Mouse (Mus musculus): ENCODE measurements around the gene Tada1.

Tada1 gene

DNA sequence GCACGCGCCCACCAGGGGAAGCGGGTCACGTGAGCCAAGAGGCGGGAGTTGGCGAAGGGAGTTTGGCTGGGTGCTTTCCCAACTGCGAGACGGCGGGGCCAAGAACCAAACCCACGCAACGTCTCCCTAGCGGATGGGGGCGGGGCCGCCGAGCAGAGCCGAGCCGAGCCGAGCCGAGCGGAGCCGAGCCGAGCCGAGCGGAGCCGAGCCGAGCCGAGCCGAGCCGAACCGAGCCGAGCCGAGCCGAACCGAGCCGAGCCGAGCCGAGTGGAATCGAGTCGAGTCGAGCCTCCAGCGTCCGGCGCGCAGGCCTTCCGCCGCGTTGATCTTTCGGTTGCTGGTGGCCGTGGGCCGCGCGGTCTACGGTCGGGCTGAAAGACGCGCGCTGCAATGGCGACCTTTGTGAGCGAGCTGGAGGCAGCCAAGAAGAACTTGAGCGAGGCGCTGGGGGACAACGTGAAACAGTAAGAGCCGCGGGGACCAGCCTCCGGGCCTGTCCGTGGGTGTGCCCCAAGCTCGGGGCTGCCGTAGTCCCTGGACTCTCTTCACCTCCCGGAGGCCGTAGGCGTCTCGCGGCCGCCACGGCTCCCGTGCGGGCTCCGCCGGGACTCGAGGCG, at the start of gene Tada1:
Gene Tada1, plus strand, starts transcription at position 85 of the 617 bp plus-strand sequence.
- DNase-seq: peak; percentile 93

DNA sequence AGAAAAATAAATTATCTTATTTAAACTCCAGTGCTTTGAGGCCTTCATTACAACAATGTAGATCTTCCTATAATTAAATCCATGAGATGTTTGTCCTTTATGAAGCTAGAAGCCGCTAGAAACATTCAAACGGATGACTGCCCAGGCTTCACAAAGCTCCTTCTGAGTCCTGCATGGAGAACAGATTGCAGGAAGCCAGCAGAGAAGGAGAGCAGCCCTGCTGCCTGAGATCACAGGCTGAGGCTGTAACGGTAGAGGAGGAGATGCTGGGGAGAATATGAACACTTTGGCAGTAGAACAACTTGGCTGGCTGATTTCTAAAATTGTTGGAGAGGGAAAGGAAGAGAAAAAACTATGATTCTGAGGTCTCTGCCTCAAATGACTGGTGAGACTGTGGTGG, 48.1 kb upstream of the Tada1 start:
- no peak for DNase-seq

DNA sequence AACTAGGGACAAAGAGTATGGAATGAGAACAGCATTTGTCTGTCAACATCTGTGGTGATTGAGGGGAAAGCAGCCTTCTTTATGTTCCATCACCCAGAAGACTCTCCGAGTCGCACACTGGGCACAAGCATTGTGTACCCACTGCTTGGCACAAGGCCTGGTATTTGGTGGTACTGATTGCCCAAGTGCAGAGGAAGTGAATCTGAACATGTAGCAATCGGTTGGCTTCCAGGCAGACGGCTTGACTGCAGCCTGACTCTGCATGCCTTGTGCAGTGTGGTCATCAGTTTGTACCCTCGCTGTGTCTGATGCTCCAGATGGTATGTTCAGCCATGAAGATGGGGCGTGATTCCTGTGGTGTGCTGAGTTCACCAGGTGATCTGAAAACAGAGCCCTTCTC, 39.8 kb upstream of the Tada1 start:
- DNase-seq: peak; percentile 14

DNA sequence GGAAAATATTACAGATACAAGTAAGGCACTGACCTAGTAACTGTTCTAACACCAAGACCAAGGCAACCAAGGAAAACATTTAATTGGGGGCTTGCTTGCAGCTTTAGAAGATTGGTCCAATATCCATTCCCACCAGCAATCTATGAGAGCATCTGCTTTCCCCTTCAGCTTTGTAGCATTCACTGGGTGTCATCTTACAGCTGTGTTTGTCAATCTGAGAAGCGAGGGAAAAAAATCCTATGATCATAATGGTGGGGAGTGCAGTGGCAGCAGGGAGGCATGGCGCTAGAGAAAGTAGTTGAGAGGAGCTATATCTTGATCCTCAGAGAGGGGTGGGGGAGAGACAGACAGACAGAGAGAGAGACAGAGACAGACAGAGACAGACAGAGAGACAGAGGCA, 36.8 kb upstream of the Tada1 start:
- DNase-seq: no peak

DNA sequence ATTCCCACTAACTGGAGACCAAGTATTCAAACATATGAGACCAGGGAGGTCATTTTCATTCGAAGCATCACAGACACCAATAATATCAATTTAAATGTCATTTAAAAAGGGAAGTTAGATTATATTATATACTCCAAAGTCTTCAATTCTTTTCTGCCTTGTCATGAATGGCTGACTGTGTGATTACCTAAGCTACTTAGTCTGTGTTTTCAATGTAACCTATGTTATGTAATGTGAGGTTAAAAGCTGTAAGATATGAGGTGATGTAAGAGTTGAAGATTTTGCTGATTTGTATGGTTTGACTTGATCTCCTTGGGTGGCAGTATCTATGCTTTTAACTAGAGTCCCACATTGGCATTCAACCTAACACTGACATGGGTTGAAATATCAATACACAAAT, 36.4 kb upstream of the Tada1 start:
- no peak for DNase-seq

DNA sequence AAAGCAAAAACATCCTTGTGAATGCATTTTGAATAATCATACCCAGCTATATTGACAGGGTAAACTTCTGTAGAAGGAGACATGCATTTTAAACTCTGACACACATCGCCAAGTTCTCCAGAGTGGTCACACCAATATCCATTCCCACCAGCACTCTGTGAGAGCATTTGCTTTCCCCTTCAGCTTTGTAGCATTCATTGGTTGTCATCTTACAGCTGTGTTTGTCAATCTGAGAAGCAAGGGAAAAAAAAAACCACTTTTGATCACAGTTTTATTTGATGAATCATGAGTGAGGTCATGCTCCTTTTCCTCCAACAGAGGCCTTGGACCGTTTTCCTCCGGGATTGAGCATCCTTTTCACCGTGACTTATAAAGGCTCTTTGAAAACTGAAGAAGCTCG, 35.3 kb upstream of the Tada1 start:
- no peak for DNase-seq

DNA sequence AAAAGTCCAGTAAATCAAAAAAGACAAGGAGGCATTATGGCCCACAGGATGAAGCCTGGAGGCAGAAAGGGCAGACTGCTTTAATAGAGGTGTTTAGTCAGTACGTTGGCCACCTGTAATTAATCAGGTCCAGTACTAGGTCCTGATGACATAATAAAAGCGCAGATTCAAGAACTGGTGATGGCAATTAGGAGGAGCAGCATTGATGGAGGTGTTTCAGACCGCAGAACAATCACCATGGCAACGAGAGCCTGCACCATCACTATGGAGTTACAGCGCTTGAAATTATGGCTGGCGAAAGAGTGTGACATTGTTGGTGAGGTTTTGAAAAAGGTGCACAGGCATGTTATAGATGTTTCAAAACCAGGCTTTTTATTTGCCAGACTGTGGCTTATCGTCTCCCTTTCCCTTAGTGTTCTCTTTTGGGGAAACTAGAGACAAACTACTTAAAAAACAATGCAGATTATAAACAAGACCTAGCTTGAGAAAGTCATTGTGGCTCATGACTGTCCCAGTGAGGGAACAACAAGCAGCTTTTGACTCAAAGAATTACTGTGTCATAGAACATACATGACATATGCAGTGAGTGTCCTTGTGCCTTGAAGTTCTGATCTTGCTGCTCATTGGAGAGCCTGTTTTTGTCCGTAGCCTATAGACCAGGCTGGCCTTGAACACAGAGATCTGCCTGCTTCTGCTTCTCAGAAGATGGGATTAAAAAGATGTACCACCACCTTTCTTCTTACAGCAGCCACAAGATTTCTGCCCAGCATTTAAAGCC, 34.4 kb upstream of the Tada1 start:
- DNase-seq: no peak

DNA sequence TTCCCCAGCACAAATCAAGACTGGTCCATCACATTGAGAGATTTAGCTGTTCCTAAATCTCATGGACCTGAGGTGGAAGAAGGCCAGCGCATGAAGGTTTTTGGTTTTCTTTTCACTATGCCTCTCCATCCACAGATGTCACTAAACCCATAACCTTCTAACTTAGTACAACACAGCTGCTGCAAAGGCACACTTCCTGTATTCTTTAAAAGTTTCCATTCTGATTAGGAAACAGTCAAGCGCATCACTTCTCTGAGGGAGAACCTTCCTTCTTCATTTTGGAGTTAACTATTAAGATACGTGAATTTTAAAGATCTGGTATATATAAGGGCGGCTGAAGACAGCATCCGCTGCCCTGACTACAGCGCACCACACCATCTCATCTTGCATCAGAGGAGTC, 33.3 kb upstream of the Tada1 start:
- no peak for DNase-seq

DNA sequence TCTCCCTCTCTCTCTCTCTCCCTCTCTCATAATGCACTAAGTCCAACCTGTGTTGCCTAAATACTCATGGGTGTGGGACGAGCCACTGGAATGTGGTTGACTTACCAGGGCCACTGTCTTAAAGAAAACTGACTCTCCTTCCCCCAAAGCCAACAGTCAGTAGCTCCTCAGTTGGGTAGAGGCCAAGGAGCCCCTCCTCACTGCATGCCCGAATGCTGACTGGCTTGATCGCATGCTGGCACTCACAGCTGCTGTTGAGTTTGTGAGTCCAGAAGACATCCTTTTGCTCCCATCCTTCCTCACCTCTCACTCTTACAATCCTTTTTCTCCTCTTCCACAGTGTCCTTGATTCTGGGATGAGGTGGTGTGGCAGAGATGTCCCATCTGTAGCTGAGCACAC, 32.0 kb upstream of the Tada1 start:
- no peak for DNase-seq

DNA sequence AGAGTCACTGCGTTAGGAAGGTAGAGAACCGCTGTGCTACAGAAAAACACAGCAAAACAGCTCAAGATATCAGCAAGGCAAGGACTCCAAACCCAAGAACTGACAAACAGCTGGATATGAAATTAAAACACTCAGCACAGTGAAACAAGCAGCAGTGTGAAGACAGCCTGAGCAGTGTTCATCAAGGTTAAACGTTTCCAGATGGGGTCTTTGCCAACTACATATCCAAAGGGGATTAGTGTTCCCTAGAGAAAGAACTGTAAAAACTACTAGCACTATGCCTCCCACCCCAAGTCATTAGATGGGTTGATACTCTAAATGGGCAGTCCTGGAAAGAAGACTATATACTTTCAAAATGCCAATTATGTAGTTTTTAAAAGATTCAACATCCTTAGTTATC, 29.6 kb upstream of the Tada1 start:
- DNase-seq: no peak

DNA sequence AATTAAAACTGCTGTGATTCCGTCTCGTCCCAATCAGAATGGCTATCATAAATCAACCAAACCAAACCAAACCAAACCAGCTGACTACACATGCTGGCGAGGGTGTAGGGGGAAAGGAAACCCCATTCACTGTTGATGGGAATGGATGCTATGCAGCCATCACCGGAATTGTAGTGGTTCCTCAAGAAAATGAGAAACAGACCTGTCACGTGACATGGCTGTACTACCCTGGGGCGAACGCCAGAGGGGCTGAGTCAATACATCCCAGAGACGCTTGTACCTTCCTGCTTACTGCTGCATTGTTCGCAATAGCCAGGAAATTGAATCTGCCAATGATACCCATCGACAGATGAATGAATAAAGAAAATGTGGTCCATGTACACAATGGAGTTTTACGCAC, 29.1 kb upstream of the Tada1 start:
- no peak for DNase-seq

DNA sequence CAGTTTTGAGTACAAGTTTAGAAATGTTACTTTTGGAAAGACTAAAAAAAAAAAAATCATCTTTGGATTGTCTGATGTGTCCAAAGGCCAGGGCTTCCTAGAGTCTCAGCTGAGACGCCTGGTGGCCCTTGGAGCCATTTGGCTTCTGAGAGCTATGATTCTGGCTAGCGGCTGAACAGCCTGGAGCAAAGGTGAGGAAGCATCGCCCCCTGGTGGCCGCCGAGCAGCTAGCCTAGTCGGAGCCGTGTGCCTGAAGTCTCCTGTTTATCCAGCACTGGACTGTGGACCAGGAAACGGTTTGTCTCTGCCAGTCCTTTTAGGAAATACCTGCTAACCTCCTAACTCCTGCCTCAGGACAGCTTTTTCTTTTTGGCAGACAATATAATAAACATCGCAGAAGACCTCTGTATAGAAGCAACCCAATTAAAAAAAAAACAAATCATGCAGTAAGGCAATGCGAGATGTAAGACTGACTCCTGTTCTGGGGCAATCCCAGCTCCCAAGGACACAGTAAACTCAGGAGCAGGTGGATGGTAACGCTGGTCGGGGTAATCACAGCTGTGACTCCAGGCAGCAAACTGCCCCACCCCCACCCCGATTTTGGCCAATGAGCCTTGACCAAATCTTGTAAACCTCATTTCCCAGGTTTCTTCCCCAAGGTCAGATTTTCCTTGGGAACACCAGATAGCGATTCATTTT, 18.6 kb upstream of the Tada1 start:
- DNase-seq: peak; percentile 91

DNA sequence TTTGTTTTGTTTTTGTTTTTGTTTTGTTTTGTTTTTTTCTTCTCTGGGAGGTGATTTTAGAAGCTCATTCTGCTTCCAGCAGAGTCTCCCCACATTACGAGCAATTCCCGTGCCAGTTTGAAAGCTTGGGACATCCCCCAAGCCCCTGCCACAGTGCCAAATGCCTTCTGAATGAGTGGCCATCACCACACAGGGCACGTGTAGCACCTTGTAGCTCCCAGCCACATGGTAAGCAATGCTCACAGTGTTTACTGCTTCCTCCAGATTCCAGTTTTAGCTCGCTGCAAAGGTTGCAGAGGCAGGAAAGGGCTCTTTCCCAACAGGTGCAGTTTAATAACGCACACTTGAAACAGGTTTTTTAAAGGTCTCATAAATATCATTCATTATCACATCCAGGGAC, 18.0 kb upstream of the Tada1 start:
- DNase-seq: no peak

DNA sequence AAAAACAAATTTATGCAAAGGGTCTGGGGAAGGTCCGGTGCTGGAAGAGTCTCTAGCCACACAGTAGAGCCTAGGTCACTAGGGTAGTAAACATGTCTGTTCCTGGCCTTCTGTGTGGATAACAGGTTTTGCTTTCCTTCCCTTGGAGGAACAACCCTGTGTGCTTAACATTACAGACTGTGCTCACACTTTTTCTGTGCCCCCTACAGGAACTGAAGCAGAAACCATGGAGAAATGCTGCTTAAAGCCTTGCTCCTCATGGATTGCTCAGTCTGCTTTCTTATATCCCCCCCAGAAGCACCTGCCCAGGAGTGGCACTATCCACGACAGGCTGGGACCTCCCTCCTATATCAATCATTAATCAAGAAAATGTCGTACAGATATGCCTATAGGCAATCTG, 17.1 kb upstream of the Tada1 start:
- no peak for DNase-seq

DNA sequence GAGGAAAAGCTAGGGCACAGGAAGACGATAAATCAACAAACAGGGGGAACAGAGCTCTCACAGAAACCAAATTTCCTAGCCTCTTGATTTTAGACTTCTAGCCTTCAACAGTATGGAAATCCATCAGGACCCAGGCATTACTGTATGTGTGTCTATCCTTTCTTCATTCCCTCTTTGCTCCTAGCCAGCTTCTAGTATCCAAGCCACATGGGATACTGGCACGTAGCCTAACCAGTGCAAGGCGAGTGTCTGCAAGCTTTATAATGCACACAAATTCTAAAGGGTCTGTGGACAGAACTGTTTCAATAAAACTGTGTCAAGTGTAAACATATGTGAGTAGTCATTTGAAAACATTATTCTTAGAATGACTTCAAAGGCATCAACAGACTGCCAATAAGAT, 16.2 kb upstream of the Tada1 start:
- no peak for DNase-seq

DNA sequence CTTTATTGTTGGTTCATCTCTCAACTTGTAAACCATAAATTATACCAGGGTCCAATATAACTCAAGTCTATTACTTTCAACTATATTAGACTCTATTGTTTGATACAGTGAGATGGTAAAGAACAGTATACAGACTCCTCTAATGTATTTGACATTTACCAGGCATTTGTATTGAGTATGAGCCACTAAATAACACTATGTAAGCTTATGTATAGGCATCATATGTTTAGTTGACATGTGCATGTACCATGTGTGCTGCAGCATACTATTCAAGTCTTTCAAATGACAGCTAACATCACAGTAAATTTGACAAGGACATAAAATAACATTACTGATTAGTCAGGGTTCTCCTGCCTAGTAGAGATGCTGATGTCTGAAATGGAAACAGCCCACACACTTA, 15.8 kb upstream of the Tada1 start:
- DNase-seq: no peak

DNA sequence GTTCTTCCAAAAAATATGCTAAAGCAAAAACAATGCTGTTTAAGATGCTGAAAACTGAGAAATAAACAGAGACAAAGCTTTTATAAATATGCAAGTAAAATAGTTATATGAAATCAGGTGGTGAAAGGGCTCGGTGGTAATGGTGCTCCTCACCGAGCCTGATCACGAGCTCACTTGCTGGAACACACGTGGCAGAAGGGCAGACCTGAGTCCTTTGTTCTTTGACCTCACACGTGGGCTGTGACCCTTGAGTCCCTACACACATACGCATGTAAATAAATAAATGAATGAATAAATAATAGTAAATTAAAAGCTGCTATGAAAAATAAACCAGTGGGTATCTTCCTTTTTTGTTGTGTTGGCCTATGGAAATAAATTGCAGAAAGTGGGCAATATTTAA, 1.7 kb upstream of the Tada1 start:
- no peak for DNase-seq

DNA sequence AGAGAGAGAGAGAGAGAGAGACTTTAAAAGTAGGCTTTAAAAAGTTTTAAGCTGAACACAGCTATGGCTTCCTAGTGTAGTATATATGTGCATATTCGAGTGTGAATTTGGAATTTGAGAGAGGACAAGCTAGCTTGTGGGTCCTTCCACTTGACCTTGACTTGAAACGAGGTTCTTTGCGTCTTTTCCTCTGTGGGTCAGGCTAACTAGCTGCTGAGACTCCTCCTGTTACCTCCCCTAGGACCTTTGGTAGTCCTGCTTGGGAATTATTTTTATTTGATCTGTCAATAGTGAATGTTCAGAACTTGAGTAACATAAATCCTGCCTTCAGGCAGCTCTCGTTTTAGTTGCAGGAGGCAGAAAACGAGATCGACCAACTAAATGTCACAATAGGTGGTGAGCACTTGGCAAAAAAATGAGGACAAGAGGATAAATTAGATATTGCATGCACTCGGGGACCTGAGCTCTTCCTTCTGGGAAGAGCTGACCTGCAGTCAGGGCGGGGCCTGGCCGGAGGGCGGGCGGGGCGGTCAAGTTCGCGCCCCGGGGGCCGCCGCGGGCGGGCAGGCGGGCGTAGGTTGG, 375 bp upstream of the Tada1 start:
- no peak for DNase-seq

DNA sequence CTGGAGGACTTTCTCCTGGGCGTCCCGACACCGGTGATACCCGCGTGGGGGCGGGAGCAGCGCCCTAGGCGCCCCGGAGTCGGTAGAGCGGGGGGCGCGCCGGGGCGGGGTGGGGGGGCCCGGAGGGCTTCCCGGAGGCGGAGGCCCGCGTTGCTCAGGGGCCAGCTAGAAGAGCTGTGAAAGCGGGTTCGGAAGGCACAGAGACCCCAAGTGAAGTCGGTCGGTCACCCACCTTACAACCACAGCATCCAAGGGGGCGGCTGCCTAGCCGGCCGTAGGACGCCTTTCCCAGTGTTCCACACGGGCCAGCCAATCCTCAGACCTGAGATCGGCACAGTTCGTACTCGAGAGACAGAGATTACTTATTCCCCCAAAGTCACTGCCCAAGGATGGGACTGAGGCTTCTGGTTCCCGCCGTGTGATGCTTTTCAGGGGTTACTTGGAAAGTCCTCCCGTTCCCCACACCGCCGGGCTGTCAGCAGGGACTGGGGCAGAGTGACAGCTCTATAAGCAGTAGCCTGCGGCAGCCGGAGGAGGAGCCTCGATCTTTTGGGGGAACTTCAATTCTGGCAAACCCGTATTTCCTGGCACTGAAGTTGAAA, 834 bp downstream of the Tada1 start:
- DNase-seq: peak; percentile 66

DNA sequence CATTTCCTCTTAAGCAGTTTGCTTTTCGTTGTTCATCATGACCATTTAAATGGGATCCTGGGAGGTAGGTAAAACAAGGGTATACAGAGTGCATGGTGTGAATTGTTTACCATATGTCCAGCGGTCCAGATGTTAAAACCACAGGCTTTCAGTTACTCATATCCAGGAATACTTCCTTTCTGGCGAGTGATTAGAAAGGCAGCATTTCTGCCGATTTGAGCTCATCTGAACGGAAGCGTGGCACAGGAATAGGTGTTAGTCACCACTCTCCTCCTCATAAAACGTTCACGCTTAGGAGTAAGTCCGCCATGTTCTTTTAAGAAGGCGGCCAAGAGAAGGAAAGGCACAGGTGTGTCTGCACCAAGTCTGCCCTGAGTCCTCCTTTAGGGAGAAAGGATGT, 2.4 kb downstream of the Tada1 start:
- no peak for DNase-seq

DNA sequence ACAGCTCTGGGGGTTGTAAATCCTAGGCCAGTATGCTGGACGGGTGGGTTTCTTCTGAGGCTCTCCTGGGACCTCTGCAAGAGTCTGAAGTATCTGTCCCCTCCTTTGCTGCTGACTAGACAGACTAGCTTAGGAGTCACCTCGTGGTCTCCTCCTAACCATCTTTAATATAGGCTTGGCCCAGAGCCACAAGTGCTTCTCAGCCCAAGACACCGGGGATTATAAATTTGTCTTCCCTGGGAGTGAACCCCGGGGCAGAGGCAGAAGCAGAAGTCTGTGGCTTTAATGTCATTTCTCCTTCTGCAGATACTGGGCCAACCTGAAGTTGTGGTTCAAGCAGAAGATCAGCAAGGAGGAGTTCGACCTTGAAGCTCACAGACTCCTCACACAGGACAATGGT, 2.9 kb downstream of the Tada1 start:
- no peak for DNase-seq

DNA sequence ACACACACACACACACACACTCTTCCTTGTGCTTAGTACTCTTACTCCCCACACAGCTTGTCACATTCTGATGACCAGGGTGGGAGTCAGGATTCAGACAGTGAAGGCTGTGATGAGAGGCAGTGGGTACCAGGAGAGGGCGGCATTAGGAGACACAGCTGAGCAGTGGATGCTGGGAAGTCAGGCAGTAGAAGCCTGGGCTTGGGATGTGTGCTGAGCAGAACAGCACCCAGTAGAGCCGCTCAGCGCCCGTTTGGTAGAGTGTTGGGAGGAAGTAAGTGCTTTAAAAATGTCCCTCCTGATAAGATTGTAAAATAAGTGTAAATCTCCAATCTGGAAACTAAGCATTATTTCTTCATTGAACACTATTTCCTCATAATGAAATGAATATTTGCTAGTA, 3.7 kb downstream of the Tada1 start:
- no peak for DNase-seq

DNA sequence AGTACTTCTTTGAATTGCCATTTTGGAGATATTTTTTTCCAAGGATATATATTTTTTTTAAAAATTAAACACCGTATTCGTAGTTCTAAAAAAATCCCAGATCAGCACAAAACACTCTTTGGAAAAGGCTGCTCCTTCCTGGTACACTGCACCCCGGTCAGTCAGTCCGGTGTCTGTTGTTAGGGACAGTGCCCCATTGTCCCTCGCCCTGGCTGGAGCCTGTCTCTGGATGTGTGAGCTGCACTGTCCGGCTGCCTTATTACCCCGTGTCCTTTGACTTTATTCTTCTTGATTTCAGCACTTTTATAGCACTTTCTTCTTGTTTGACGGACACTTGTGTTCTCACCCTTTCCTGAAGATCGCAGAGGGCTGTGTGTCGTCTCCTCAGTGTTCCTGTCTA, 5.7 kb downstream of the Tada1 start:
- no peak for DNase-seq

DNA sequence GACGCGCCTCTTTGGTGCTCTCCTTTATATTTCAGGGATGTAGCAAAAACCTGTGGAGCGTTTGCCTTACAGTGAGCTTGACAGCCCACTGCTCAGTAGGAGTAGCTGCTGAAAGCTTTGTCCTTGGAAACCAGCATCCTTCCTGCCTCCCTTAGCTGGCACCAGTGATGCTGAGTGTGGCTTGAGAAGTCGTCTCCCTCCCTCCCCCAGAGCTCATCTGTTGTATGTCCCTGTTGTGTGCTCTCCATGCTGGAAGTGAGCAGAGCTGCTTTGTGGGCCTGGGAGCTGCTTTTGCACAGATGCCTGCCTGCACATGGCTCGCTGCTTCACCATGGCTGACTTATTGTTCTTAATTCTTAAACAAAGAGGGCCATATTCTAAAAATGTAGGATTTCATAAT, 6.5 kb downstream of the Tada1 start:
- no peak for DNase-seq
